Mouse (Mus musculus) C3H10T1/2 (cell line): Measurements from ENCODE around the gene Msx3. TPM values are rescaled to one million over a fixed set of nuclear protein-coding genes. Genes with fewer than 3 reads are reported as not detected.

Source experiments
- polyA plus RNA-seq, 2 experiments: library from polyadenylated mRNA; unstranded; fragments of >200 nt; fragmentation: generic; extraction: Trizol; gene quantifications; one replicate each; pipeline ENCODE4 v1.2.1; 2012; ENCODE audit warnings: missing spikeins in 2 of 2

Gene Msx3
- not detected for polyA plus RNA-seq

GRCm38 (mm10) chr7:140048361-140049114 lies at the start of gene Msx3:
Msx3 (minus strand) TSS chr7:140049089.

DNA sequence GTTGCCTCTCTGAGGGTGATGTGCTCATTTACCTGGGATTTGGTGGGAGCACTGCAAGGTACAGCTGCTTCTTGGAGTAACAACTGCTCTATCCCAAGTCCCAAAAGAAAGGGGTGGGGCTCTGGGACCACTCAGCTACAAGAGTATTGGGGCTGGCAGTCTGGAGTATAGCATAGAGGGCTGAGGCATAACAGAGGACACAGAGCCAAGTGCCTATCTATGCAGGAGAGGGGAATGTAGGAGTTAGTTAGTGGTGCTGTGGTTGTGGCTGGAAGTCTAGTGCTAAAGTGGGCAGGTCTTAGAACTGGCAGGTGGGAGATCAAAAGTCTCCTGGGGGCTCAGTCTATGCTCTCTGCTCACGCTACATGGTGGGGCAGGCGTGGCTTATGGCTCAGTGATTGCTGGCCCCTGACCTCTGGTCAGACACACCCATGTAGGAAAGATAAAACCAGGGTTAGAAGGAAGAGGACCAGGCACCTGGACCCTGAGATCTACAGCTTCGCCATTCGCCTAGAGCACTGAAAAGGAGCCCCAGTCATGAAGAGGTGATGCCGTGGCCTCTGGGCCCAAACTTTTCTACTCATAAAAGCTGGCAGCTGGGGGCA lies 44.1 kb upstream of the Msx3 start, which contains the start of gene Prap1:
Gene Prap1, plus strand, starts transcription at position 472 of the 605 bp plus-strand sequence.

GRCm38 (mm10) chr7:140082242-140082678 lies 33.4 kb upstream of the Msx3 start, which contains the start of gene Caly:
Caly (minus strand) TSS chr7:140082548.

GRCm38 (mm10) chr7:140036281-140037170 lies 12.4 kb downstream of the Msx3 start, which contains the start of the genes Zfp511 and Tubgcp2:
Zfp511 (plus strand) TSS chr7:140036391.
Tubgcp2 (minus strand) TSS chr7:140036669.

Other genes with a start within 250 kb of the Msx3 start
- under 1 TPM; 0.02 TPM for gene Adgra1, start 214.9 kb downstream of the Msx3 start, polyA plus RNA-seq
- gene Kndc1, start 154.4 kb downstream of the Msx3 start, polyA plus RNA-seq, result under 1 TPM in 1 of 2 experiments, not detected in 1; 0.11 TPM
- not detected for gene Utf1, start 105.3 kb downstream of the Msx3 start, polyA plus RNA-seq
- under 1 TPM; 0.02 to 0.17 TPM for gene 6430531B16Rik, start 70.3 kb downstream of the Msx3 start, polyA plus RNA-seq
- gene Adam8, start 56.5 kb downstream of the Msx3 start, polyA plus RNA-seq, result 1 to 10 TPM in 1 of 2 experiments, under 1 TPM in 1; 0.67 to 1.6 TPM
- gene Zfp511, start 12.7 kb downstream of the Msx3 start, polyA plus RNA-seq, result 10 to 100 TPM; 29.3 to 41.1 TPM
- gene Tubgcp2, start 12.4 kb downstream of the Msx3 start, polyA plus RNA-seq, result 10 to 100 TPM; 21.3 to 28.3 TPM
- gene Caly, start 33.5 kb upstream of the Msx3 start, polyA plus RNA-seq, result not detected
- gene Prap1, start 44.3 kb upstream of the Msx3 start, polyA plus RNA-seq, result not detected
- gene Fuom, start 53.4 kb upstream of the Msx3 start, polyA plus RNA-seq, result 1 to 10 TPM in 1 of 2 experiments, under 1 TPM in 1; 0.11 to 1.5 TPM
- 10 to 100 TPM; 12.0 to 15.9 TPM for gene Paox, start 66.7 kb upstream of the Msx3 start, polyA plus RNA-seq
- gene Echs1, start 67.4 kb upstream of the Msx3 start, polyA plus RNA-seq, result 10 to 100 TPM; 29.4 to 89.8 TPM
- 10 to 100 TPM in 1 of 2 experiments, 1 to 10 TPM in 1; 9.2 to 11.8 TPM for gene Mtg1, start 88.5 kb upstream of the Msx3 start, polyA plus RNA-seq
- not detected for gene Sprn, start 105.8 kb upstream of the Msx3 start, polyA plus RNA-seq
- not detected for gene Olfr522, start 115.7 kb upstream of the Msx3 start, polyA plus RNA-seq
- gene Olfr523, start 124.1 kb upstream of the Msx3 start, polyA plus RNA-seq, result not detected
- gene Olfr524, start 156.9 kb upstream of the Msx3 start, polyA plus RNA-seq, result not detected
- gene Cd163l1, start 169.2 kb upstream of the Msx3 start, polyA plus RNA-seq, result not detected
- not detected for gene 5830411N06Rik, start 198.2 kb upstream of the Msx3 start, polyA plus RNA-seq